Mouse (Mus musculus) heart, embryonic 12.5 days (tissue): Measurements from ENCODE around the gene Pafah1b1. TPM values are rescaled to one million over a fixed set of nuclear protein-coding genes. Genes with fewer than 3 reads are reported as not detected.
A peak's percentile ranks its signal among the peaks of the same experiment; 100 is the strongest.

ENCODE experiments used
- ATAC-seq: fragments of 200-750 bp; cut with Nextera tagmentation; 2 replicates; pipeline ENCODE4 v1.8.0; 2017; ENCODE audit warnings: moderate TSS enrichment, moderate library complexity; ENCODE audit not compliant: insufficient number of reproducible peaks, low FRiP score
- H3K27ac ChIP-seq: fragments of 300-500 bp; sonication (generic); 2 replicates; pipeline ENCODE4 v1.5.1; 2016; ENCODE audit warnings: mild to moderate bottlenecking, moderate library complexity; ENCODE audit not compliant: poor library complexity, severe bottlenecking
- H3K27me3 ChIP-seq: fragments of 300-500 bp; sonication (generic); replicated peaks from 2 replicates; pipeline ENCODE4 v1.6.1; 2016; ENCODE audit warnings: mild to moderate bottlenecking, moderate library complexity
- H3K36me3 ChIP-seq: fragments of 300-500 bp; sonication (generic); 2 replicates; pipeline ENCODE4 v1.6.1; 2016; ENCODE audit warnings: mild to moderate bottlenecking, moderate library complexity
- H3K4me1 ChIP-seq: fragments of 300-500 bp; sonication (generic); replicated peaks from 2 replicates; pipeline ENCODE4 v1.6.1; 2016; ENCODE audit warnings: mild to moderate bottlenecking
- H3K4me2 ChIP-seq: fragments of 300-500 bp; sonication (generic); 2 replicates; pipeline ENCODE4 v1.6.1; 2016; ENCODE audit warnings: mild to moderate bottlenecking, moderate library complexity
- H3K4me3 ChIP-seq: fragments of 300-500 bp; sonication (generic); 2 replicates; pipeline ENCODE4 v1.5.1; 2016; ENCODE audit warnings: mild to moderate bottlenecking
- H3K9ac ChIP-seq: fragments of 300-500 bp; sonication (generic); 2 replicates; pipeline ENCODE4 v1.6.1; 2016; ENCODE audit warnings: mild to moderate bottlenecking, moderate library complexity
- H3K9me3 ChIP-seq: fragments of 300-500 bp; sonication (generic); replicated peaks from 2 replicates; pipeline ENCODE4 v1.6.1; 2016; ENCODE audit warnings: mild to moderate bottlenecking, moderate library complexity
- WGBS: fragments of 180-500 bp; shearing (Covaris S2); methylation state at CpG from one replicate; pipeline ENCODE4 v1.1.7; 2016; 5-methylcytosine and 5-hydroxymethylcytosine counted together
- polyA plus RNA-seq: library from polyadenylated mRNA; unstranded; fragments of >200 nt; fragmentation: Nextera tagmentation; extraction: Ambion mirVana; gene quantifications from 2 replicates; pipeline ENCODE4 v1.2.1, GENCODE M21; 2016

Gene Pafah1b1
- 57.7 and 63.4 TPM in 2 replicates for polyA plus RNA-seq

- Histone ChIP-seq H3K9me3 (no peaks in the 10 kb centered on the region), H3K9ac (peak within 1 kb of the TSS; percentile 100), H3K36me3 (no peaks in the 10 kb centered on the region), H3K27me3 (no peaks in the 10 kb centered on the region), H3K4me3 (peak within 1 kb of the TSS; percentile 99), H3K27ac (peak within 1 kb of the TSS; percentile 99), H3K4me1 (peaks cover 25% of the 10 kb centered on the region), H3K4me2 (peak within 1 kb of the TSS; percentile 91)
- ATAC-seq, result peak; percentile 98
- under 1% methylated on average over 54 of the region's 56 CpGs for whole genome bisulfite sequencing
Observed at GRCm38 (mm10) chr11:74724235-74724791, at the start of gene Pafah1b1. TSS of gene Pafah1b1 (minus strand) at chr11:74724670.

DNA sequence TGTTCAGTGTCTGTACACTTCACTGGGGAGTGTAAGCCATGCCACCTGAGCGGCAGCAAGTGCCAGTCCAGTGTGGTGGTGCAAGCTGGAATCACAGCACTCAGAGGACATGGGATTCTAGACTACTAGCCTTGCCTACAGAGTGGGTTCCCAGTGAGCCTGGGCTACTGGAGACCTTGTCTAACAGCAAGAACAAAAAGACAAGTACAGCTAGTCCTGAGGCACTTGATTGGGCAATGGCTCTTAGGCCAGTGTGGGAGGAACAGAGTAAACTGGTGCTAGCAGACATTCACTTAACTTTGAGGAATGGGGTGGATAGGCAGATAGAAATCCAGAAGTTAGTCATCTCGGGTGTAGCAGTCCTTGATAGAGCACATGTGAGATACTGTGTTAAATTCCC lies 47.9 kb upstream of the Pafah1b1 start:
- 87% methylated on average over 2 of the region's 2 CpGs for WGBS

GRCm38 (mm10) chr11:74771650-74772049 lies 47.2 kb upstream of the Pafah1b1 start:
- no peak for ATAC-seq
- H3K27me3 ChIP-seq, result no peaks in the 10 kb centered on the region
- no peaks in the 10 kb centered on the region for H3K9me3 ChIP-seq
- H3K36me3 ChIP-seq, result peaks cover 27% of the 10 kb centered on the region
- no peak overlapping the region for H3K9ac ChIP-seq
- 59% methylated on average over 4 of the region's 4 CpGs for WGBS
- H3K4me2 ChIP-seq, result peak overlapping the region; percentile 79
- peak overlapping the region; percentile 82 for H3K4me3 ChIP-seq
- peaks cover 21% of the 10 kb centered on the region for H3K4me1 ChIP-seq
- no peak overlapping the region for H3K27ac ChIP-seq

More for the DNA sequence above, 47.9 kb upstream of the Pafah1b1 start:
- H3K4me2 ChIP-seq, result no peak overlapping the region
- peaks cover 34% of the 10 kb centered on the region for H3K36me3 ChIP-seq
- no peaks in the 10 kb centered on the region for H3K27me3 ChIP-seq
- no peak overlapping the region for H3K4me3 ChIP-seq
- peaks cover 17% of the 10 kb centered on the region for H3K4me1 ChIP-seq
- no peak overlapping the region for H3K27ac ChIP-seq
- ATAC-seq, result no peak
- no peaks in the 10 kb centered on the region for H3K9me3 ChIP-seq
- no peak overlapping the region for H3K9ac ChIP-seq

DNA sequence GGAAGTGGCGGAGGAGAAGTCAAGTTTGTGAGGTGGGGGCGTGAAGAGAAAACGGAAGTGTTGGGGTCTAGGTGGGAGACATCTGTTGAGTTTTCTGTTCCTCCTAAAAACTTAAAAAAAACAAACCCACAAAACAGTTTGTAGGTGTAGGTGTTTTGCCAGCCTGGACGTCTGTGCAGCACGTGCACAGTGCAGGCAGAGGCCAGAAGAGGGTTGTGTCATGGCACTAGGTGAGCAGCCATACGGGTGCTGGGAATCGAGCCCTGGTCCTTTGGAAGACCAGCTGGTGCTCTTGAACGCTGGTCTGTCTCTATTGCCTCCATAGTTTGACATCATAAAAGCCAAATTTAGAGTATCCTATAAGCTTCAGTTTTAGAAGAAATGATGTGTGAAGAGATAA lies 46.8 kb upstream of the Pafah1b1 start:
- no peak for ATAC-seq
- Histone ChIP-seq H3K9ac (peak overlapping the region; percentile 87), H3K9me3 (no peaks in the 10 kb centered on the region), H3K4me3 (peak overlapping the region; percentile 82), H3K4me1 (peaks cover 21% of the 10 kb centered on the region), H3K27me3 (no peaks in the 10 kb centered on the region), H3K36me3 (peaks cover 25% of the 10 kb centered on the region), H3K4me2 (peak overlapping the region; percentile 79), H3K27ac (peak overlapping the region; percentile 90)
- 11% methylated on average over 8 of the region's 8 CpGs for WGBS

- H3K27ac ChIP-seq, result peak within 1 kb of the TSS; percentile 90
- peak; percentile 94 for ATAC-seq
- WGBS, result under 1% methylated on average over 43 of the region's 43 CpGs
- H3K27me3 ChIP-seq, result no peaks in the 10 kb centered on the region
- no peaks in the 10 kb centered on the region for H3K9me3 ChIP-seq
- H3K4me2 ChIP-seq, result peak within 1 kb of the TSS; percentile 79
- peak within 1 kb of the TSS; percentile 87 for H3K9ac ChIP-seq
- peak within 1 kb of the TSS; percentile 82 for H3K4me3 ChIP-seq
- peaks cover 21% of the 10 kb centered on the region for H3K4me1 ChIP-seq
- H3K36me3 ChIP-seq, result peaks cover 19% of the 10 kb centered on the region
Observed at GRCm38 (mm10) chr11:74770595-74771207, 46.2 kb upstream of the Pafah1b1 start, which contains the start of gene Mettl16. TSS of gene Mettl16 (plus strand) at chr11:74770830.

DNA sequence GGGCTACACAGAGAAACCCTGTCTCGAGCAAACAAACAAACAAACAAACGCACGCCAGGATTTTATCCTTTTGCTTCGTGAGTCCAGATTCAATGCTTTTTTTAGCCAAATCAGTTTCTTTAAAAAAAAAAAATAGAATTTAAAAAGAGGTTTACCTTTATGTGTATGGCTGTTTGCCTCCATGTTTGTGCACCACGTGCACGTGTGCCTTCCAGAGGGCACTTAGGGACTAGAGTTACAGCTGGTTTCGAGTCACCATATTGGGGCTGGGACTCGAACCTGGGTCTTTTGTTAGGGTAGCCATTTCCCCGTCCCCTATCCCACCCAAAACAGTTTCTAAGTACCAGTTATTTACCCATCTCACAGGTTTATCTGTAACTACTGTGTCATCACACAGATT lies 45.6 kb upstream of the Pafah1b1 start:
- Histone ChIP-seq H3K9me3 (no peaks in the 10 kb centered on the region), H3K4me2 (peak overlapping the region; percentile 79), H3K9ac (peak overlapping the region; percentile 68), H3K27me3 (no peaks in the 10 kb centered on the region), H3K27ac (peak overlapping the region; percentile 60; the same call in 1 of the 2 replicates), H3K36me3 (peaks cover 13% of the 10 kb centered on the region), H3K4me1 (peaks cover 21% of the 10 kb centered on the region), H3K4me3 (peak overlapping the region; percentile 82)
- no peak for ATAC-seq
- WGBS, result 75% methylated on average over 9 of the region's 9 CpGs

GRCm38 (mm10) chr11:74768045-74768444 lies 43.6 kb upstream of the Pafah1b1 start:
- Histone ChIP-seq H3K4me3 (no peak overlapping the region), H3K36me3 (no peaks in the 10 kb centered on the region), H3K27me3 (no peaks in the 10 kb centered on the region), H3K4me1 (peaks cover 21% of the 10 kb centered on the region), H3K27ac (peak overlapping the region; percentile 21; the same call in 1 of the 2 replicates), H3K9me3 (no peaks in the 10 kb centered on the region), H3K9ac (no peak overlapping the region), H3K4me2 (no peak overlapping the region)
- no peak for ATAC-seq
- 37% methylated on average over 6 of the region's 6 CpGs for WGBS

GRCm38 (mm10) chr11:74767469-74767868 lies 43.0 kb upstream of the Pafah1b1 start:
- Histone ChIP-seq H3K27ac (peak overlapping the region; percentile 53; the same call in 1 of the 2 replicates), H3K4me1 (peaks cover 20% of the 10 kb centered on the region), H3K27me3 (no peaks in the 10 kb centered on the region), H3K9ac (no peak overlapping the region), H3K36me3 (no peaks in the 10 kb centered on the region), H3K4me2 (no peak overlapping the region), H3K4me3 (no peak overlapping the region), H3K9me3 (no peaks in the 10 kb centered on the region)
- WGBS, result 74% methylated on average over 4 of the region's 4 CpGs
- no peak for ATAC-seq

DNA sequence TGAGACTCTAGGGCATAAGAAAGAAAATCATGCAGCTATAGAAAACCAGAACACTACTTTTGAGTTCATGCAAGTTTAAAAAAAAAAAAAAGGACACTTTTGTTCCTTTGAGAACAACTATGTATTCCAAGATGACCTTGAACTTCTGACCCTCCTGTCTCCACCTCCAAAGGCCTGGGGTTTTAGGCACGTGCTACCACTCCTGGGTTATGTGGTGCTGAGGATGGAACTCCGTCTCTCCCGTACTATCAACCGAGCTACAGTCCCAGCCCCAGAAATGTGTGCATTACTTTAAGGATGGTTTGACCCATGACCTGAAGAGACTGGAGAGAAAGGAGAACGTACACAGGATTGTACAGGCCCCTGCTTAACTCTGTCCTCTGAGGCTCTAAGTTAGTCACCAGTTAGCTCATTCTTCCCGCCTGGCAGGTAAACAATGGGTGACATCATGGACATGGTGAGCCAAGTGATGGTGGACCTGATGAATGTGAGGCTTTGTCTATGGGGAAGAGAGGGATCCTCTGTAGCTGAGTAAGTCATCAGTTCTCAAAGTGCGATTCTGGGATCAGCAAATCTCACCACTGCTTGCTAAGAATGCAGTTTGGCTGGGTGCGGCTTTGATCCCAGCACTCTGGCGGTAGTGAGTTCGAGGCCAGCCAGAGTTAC lies 39.6 kb upstream of the Pafah1b1 start:
- H3K9ac ChIP-seq, result no peak overlapping the region
- no peaks in the 10 kb centered on the region for H3K27me3 ChIP-seq
- 0 out of 2 replicates have a peak, but pooled peaks cover 5% of the 10 kb centered on the region for H3K4me1 ChIP-seq
- H3K27ac ChIP-seq, result no peak overlapping the region
- no peak overlapping the region for H3K4me3 ChIP-seq
- H3K36me3 ChIP-seq, result no peaks in the 10 kb centered on the region
- no peaks in the 10 kb centered on the region for H3K9me3 ChIP-seq
- no peak for ATAC-seq
- no peak overlapping the region for H3K4me2 ChIP-seq
- 75% methylated on average over 10 of the region's 10 CpGs for WGBS

- Histone ChIP-seq H3K27ac (no peak overlapping the region), H3K9me3 (no peaks in the 10 kb centered on the region), H3K36me3 (no peaks in the 10 kb centered on the region), H3K9ac (no peak overlapping the region), H3K4me1 (peaks cover 6% of the 10 kb centered on the region), H3K27me3 (no peaks in the 10 kb centered on the region), H3K4me2 (no peak overlapping the region), H3K4me3 (no peak overlapping the region)
- 65% methylated on average over 12 of the region's 12 CpGs for WGBS
- no peak for ATAC-seq
Observed at GRCm38 (mm10) chr11:74761011-74761705, 36.7 kb upstream of the Pafah1b1 start.

- H3K27ac ChIP-seq, result 0 out of 2 replicates have a peak overlapping the region, but pooled peaks have one; percentile 17
Observed at GRCm38 (mm10) chr11:74756631-74757030, 32.2 kb upstream of the Pafah1b1 start.

More at GRCm38 (mm10) chr11:74756631-74757030, 32.2 kb upstream of the Pafah1b1 start:
- WGBS, result 23% methylated on average over 2 of the region's 2 CpGs
- ATAC-seq, result no peak
- Histone ChIP-seq H3K27me3 (no peaks in the 10 kb centered on the region), H3K4me3 (no peak overlapping the region), H3K9me3 (no peaks in the 10 kb centered on the region), H3K36me3 (no peaks in the 10 kb centered on the region), H3K4me1 (peaks cover 9% of the 10 kb centered on the region), H3K4me2 (no peak overlapping the region), H3K9ac (no peak overlapping the region)
